Mouse (Mus musculus) spleen, postnatal 10 days (tissue): ENCODE data around the gene Ccdc60.
A peak's percentile ranks its signal among the peaks of the same experiment; 100 is the strongest.

Experiments
- DNase-seq, 2 experiments: peaks; one replicate each; pipeline ENCODE4 v3.0.0; 2021 to 2022; ENCODE audit warnings: low spot score in 2 of 2

Ccdc60 gene

GRCm38 (mm10) chr5:116271511-116272227 lies 17.1 kb downstream of the Ccdc60 start:
- no peak for DNase-seq

GRCm38 (mm10) chr5:116269212-116270145 lies 19.3 kb downstream of the Ccdc60 start:
- DNase-seq, result no peak

- no peak for DNase-seq
These were observed 26.1 kb downstream of the Ccdc60 start for GRCm38 (mm10) chr5:116262689-116263088.

DNA sequence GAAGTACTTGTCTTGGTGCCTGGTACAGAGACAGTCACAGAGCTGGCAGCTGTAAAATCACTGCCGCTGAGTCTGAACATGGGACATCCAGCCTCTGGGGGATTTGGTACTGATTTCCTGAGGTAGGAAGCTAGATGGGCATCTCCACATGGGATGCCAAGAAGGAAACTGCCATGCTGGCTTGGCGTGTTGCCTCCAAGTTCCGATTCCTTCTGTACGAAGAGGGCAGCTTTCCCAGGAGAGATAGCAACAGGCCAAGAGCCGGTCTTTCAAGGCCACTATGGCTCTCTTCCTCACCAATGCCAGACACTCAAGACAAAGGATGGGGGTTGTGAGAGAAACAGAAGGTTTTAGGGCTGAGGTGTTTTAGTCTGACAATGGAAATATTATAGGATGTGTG lies 26.8 kb downstream of the Ccdc60 start:
- no peak for DNase-seq

GRCm38 (mm10) chr5:116260356-116260755 lies 28.4 kb downstream of the Ccdc60 start:
- DNase-seq, result no peak

DNA sequence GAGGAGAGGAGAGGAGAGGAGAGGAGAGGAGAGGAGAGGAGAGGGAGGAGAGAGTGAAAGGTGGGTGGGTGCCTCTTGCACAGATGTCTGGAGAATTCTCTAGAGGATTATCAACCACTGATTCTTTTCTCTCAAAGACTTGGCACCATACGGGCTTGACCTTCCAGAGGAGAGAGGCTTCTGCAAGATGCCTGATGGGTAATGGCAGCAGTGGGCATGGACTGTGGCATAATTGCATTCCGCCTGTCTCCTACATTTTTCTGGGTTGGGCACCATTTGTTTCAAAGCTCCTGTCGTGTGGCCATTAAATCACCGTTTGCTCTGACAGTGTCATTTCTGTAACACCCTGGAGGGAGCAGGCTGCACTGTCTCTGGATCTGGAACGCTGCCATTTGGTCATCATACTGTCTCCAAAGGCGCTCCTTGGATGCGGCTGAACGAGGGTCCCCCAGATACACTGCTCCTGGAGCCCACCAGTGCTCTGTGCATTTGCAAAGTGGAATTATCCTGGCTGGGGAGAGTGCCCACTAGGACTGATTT lies 30.4 kb downstream of the Ccdc60 start:
- DNase-seq, result no peak

- no peak for DNase-seq
These were observed 34.9 kb downstream of the Ccdc60 start for GRCm38 (mm10) chr5:116253914-116254313.

GRCm38 (mm10) chr5:116252186-116252585 lies 36.6 kb downstream of the Ccdc60 start:
- no peak for DNase-seq

DNA sequence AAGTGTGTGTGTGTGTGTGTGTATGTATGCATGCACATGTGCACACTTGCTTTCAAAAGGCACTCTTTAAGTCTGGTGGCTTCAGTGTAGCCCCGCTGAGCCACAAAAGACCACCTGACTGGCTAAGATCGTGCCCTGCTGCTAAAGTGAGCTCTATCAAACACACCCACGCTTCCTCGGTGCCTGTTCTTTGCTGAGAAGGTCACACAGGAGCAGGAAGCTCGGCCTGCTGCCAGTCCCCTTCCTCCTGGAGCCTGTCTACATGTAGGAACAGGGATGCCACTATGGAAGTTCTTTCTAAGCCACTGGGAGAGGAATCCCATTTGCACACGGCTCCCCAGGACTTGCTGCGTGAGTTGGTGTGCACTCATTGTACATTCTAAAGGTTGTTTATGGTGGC lies 42.1 kb downstream of the Ccdc60 start:
- DNase-seq, result no peak

DNA sequence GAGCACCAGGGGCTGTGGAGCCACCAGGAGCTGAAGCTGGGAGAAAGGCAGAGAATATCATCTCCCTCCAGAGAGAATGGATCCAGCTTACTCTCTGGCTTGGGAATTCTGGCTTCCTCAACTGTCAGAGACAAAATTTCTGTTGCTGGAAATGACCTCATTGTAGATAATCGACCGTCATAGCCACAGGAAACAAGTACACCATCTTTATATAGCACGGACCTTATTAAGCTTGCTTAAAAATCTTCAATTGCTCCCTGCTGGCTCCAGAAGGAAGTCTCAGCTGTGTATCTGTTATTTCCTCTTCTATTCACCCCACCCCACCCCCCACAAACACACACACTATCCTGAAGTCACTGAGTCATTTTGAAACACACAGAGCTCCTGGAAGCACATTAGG lies 44.3 kb downstream of the Ccdc60 start:
- DNase-seq, result no peak

GRCm38 (mm10) chr5:116243622-116244021 lies 45.2 kb downstream of the Ccdc60 start:
- no peak for DNase-seq

GRCm38 (mm10) chr5:116231841-116232643 lies 56.7 kb downstream of the Ccdc60 start:
- DNase-seq, result peak in 1 of 2 experiments; percentile 24

DNA sequence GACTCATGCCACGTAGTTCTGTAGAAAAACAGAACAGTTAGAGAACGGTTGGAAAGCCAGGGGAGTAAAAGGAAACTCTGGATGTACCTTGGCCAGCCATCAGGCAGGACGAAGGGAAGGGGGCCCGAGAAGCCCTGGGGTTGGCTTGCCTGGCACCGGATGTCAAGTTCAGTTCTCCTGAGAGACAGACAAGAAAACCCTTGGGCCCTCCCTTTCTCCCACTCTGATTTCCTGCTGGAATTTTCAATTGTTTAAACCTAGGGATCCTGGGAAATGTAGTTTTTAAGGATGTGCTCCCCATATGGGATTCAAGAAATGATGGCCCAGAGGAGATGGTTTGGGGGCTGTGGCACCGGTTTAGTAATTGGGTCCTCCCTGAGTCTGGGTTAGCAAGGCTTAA lies 60.4 kb downstream of the Ccdc60 start:
- DNase-seq, result no peak

DNA sequence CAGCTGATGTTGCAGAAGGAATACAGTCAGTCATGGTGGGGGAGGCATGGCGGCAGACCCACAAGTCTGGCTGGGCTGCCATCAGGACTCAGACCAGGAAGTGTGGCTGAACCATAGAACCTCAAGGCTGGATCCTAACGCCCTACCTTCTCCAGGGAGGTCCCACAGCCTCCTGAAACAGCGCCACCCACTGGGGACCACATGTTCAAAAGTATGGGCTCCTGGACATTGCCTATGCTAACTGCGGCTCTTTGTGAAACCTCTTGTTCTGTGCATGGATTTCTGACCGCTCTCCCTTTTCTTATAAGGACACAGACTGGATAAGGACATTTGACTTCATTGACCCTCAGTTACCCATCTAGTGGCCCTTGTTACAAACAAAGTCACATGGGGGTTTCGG lies 64.8 kb downstream of the Ccdc60 start:
- no peak for DNase-seq

GRCm38 (mm10) chr5:116221916-116222315 lies 66.9 kb downstream of the Ccdc60 start:
- no peak for DNase-seq

DNA sequence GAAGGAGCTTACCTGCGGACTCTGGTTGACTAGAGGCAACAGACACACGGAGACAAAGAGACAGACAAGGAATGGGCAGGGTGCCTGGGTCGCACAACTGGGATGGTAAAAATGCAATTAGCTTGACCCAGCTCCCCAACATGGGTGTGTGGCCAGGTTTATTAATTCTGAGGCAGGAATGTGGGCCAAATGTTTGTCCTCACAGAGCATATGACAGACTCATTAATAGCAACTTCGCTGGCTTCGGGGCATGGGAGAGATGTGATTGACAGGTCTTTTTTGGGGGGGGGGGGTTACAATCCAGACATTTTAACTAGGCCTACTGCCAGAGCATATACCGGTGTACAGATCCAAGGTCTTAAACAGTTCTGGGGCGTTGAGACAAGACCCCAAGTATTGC lies 69.5 kb downstream of the Ccdc60 start:
- DNase-seq, result no peak

DNA sequence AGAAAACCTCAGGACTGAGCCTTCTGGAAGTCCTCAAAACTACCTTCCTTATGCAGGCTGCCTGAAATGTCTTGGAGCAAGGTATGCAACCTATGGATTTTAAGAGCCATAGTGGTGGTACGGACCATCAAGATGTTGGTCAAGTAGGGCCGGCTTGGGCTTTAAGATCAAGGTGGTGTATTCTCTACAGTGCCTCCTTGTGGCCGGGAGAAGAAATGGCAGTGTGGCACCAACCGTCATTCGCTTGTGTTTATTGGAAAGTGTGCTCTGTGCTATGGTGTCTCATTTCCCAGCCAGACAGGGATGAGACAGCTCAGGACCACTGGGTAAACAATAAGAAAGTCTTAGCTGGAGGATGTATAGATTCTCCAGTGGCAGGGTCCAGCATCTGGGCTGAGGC lies 76.1 kb downstream of the Ccdc60 start:
- DNase-seq, result no peak

GRCm38 (mm10) chr5:116209378-116210091 lies 79.2 kb downstream of the Ccdc60 start:
- no peak for DNase-seq

DNA sequence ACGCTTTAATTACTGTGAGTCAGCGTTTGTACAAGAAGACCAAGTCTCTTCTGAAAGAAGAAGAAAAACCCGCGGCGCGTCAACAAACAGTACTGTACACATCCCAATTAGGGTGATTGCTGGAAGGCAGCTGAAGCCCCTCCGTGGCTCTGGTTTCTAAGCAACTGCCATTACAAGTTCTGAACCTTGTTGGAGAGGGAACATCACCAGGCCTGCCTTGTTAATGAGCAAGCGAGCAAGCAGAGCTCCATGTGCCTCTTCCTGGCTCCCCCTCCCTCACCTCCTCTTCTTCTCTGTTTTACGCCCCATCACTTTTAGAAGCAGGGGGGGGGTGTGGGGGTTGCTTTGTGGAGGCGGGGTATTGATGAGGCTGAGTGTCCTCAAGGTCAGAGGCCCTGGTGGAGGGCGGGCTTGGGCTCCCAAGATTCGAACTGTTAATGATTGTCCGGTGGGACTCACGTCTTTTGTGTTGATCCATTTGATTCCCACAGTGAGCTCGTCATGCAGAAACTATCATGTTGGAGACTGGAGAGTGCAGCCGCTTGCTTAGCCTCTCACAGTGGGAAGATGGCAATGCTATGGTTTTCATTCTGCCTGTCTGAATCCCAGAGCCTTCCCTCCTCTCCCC lies 79.9 kb downstream of the Ccdc60 start:
- DNase-seq, result no peak

DNA sequence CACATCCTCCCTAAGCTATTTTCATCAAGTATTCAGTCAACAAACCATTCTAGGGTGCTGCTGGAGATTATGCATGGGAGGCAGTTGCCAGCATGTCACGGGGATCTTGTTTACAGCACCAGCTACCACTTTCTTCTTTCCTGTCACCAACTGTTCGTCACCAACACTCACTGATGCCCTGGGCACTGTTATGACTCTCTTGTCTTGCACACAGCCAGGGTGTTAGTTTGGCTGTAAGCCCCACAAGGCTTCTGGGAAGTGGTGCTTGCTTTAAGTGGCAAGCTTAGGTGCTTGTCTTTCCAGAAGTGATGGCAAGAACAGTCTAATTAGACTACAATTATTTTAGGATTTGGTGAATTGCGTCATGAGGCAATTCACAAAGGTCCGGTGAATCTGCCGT lies 86.1 kb downstream of the Ccdc60 start:
- DNase-seq, result no peak

GRCm38 (mm10) chr5:116194499-116194898 lies 94.3 kb downstream of the Ccdc60 start:
- no peak for DNase-seq
